Mouse (Mus musculus) WW6 (cell line): ENCODE measurements around the gene Gm20388.

Experiments
- DNase-seq: peaks from one replicate; pipeline ENCODE4 v3.0.0-alpha.2; 2013; ENCODE audit warnings: low read depth, low spot score

Gene Gm20388

GRCm38 (mm10) chr8:120167136-120167535 lies 256.5 kb downstream of the Gm20388 start:
- no peak for DNase-seq

- DNase-seq, result no peak
These were observed 257.2 kb downstream of the Gm20388 start for GRCm38 (mm10) chr8:120167821-120168220.

- DNase-seq, result no peak
These were observed 258.5 kb downstream of the Gm20388 start for GRCm38 (mm10) chr8:120169119-120169518.

- DNase-seq, result no peak
These were observed 262.6 kb downstream of the Gm20388 start for GRCm38 (mm10) chr8:120173195-120173594.

- no peak for DNase-seq
These were observed 264.0 kb downstream of the Gm20388 start for GRCm38 (mm10) chr8:120174606-120175005.

- no peak for DNase-seq
These were observed 266.0 kb downstream of the Gm20388 start for GRCm38 (mm10) chr8:120176605-120177004.

GRCm38 (mm10) chr8:120177318-120178123 lies 266.9 kb downstream of the Gm20388 start, which contains the start of gene Fam92b:
Gene Fam92b, minus strand, starts transcription at chr8:120177466.
- DNase-seq, result peak; percentile 79

GRCm38 (mm10) chr8:120178124-120178514 lies 267.5 kb downstream of the Gm20388 start:
- no peak for DNase-seq

GRCm38 (mm10) chr8:120179027-120179431 lies 268.4 kb downstream of the Gm20388 start:
- peak; percentile 71 for DNase-seq

- no peak for DNase-seq
These were observed 269.9 kb downstream of the Gm20388 start for GRCm38 (mm10) chr8:120180445-120180970.

GRCm38 (mm10) chr8:120181274-120181673 lies 270.6 kb downstream of the Gm20388 start:
- DNase-seq, result no peak

GRCm38 (mm10) chr8:120181861-120182414 lies 271.3 kb downstream of the Gm20388 start:
- no peak for DNase-seq

GRCm38 (mm10) chr8:120184366-120184765 lies 273.7 kb downstream of the Gm20388 start:
- no peak for DNase-seq

- no peak for DNase-seq
These were observed 274.5 kb downstream of the Gm20388 start for GRCm38 (mm10) chr8:120184850-120185792.

- no peak for DNase-seq
These were observed 275.8 kb downstream of the Gm20388 start for GRCm38 (mm10) chr8:120186454-120186853.

- no peak for DNase-seq
These were observed 277.9 kb downstream of the Gm20388 start for GRCm38 (mm10) chr8:120188510-120188909.

GRCm38 (mm10) chr8:120189440-120189839 lies 278.8 kb downstream of the Gm20388 start:
- no peak for DNase-seq

- no peak for DNase-seq
These were observed 279.6 kb downstream of the Gm20388 start for GRCm38 (mm10) chr8:120190107-120190809.

GRCm38 (mm10) chr8:120190810-120191413 lies 280.3 kb downstream of the Gm20388 start:
- no peak for DNase-seq

GRCm38 (mm10) chr8:120191633-120192032 lies 281.0 kb downstream of the Gm20388 start:
- no peak for DNase-seq

- no peak for DNase-seq
These were observed 281.5 kb downstream of the Gm20388 start for GRCm38 (mm10) chr8:120192118-120192517.
